Mouse (Mus musculus) hindbrain, embryonic 15.5 days (tissue): ENCODE measurements at regions not wholly inside any gene's neighbourhood (a gene's known extent, or its start where the extent isn't known, plus 50 kb on each side); places are given as distances from the start of the nearest gene placed in this dataset.
"Not testable (repeated sequence)": the region's sequence is repeated elsewhere in the genome, so short reads cannot be mapped to it uniquely, and the experiment has no call there.

ENCODE experiments used
- ATAC-seq: fragments of 200-750 bp; cut with Nextera tagmentation; 2 replicates; pipeline ENCODE4 v1.8.0; 2017; ENCODE audit warnings: low read depth, moderate number of reproducible peaks, moderate TSS enrichment; ENCODE audit not compliant: low FRiP score
- H3K27ac ChIP-seq: fragments of 300-500 bp; sonication (generic); replicated peaks from 2 replicates; pipeline ENCODE4 v1.5.1; 2015; ENCODE audit warnings: mild to moderate bottlenecking, inconsistent platforms
- H3K27me3 ChIP-seq: fragments of 300-500 bp; sonication (generic); 2 replicates; pipeline ENCODE4 v1.6.1; 2015; ENCODE audit warnings: control low read depth, inconsistent platforms
- H3K36me3 ChIP-seq: fragments of 300-500 bp; sonication (generic); 2 replicates; pipeline ENCODE4 v1.6.1; 2015; ENCODE audit warnings: control low read depth, inconsistent platforms
- H3K4me1 ChIP-seq: fragments of 300-500 bp; sonication (generic); replicated peaks from 2 replicates; pipeline ENCODE4 v1.6.1; 2015; ENCODE audit warnings: control low read depth, inconsistent platforms
- H3K4me2 ChIP-seq: fragments of 300-500 bp; sonication (generic); 2 replicates; pipeline ENCODE4 v1.6.1; 2015; ENCODE audit warnings: moderate library complexity, mild to moderate bottlenecking, inconsistent platforms
- H3K4me3 ChIP-seq: fragments of 300-500 bp; sonication (generic); 2 replicates; pipeline ENCODE4 v1.5.1; 2015; ENCODE audit warnings: mild to moderate bottlenecking, inconsistent platforms
- H3K9ac ChIP-seq: fragments of 300-500 bp; sonication (generic); 2 replicates; pipeline ENCODE4 v1.6.1; 2015; ENCODE audit warnings: inconsistent platforms
- H3K9me3 ChIP-seq: fragments of 300-500 bp; sonication (generic); 2 replicates; pipeline ENCODE4 v1.6.1; 2016; ENCODE audit warnings: control low read depth, inconsistent platforms
- WGBS: fragments of 180-500 bp; shearing (Covaris S2); methylation state at CpG from one replicate; pipeline ENCODE4 v1.1.7; 2015; 5-methylcytosine and 5-hydroxymethylcytosine counted together

- Histone ChIP-seq H3K4me3 (peak overlapping the region; percentile 9; the same call in 1 of the 2 replicates), H3K9ac (no peak overlapping the region), H3K27me3 (no peaks in the 10 kb centered on the region), H3K27ac (no peak overlapping the region), H3K4me2 (peak overlapping the region; percentile 40), H3K36me3 (no peaks in the 10 kb centered on the region), H3K9me3 (no peaks in the 10 kb centered on the region), H3K4me1 (peaks cover 13% of the 10 kb centered on the region)
- WGBS = 42% methylated on average over 22 of the region's 22 CpGs
- ATAC-seq = peak; percentile 61; the same call in 1 of the 2 replicates
These were observed 1029.8 kb downstream of the Defb40 start for GRCm38 (mm10) chr8:17948053-17948834.

- ATAC-seq = no peak
- H3K36me3 ChIP-seq = no peaks in the 10 kb centered on the region
- no peaks in the 10 kb centered on the region for H3K27me3 ChIP-seq
- H3K4me1 ChIP-seq = no peaks in the 10 kb centered on the region
- no peaks in the 10 kb centered on the region for H3K9me3 ChIP-seq
- no peak overlapping the region for H3K9ac ChIP-seq
- no peak overlapping the region for H3K4me2 ChIP-seq
- no peak overlapping the region for H3K27ac ChIP-seq
- no peak overlapping the region for H3K4me3 ChIP-seq
These were observed 1043.4 kb downstream of the Defb40 start for GRCm38 (mm10) chr8:17934696-17935095.

GRCm38 (mm10) chr8:17909316-17909715, 1068.7 kb downstream of the Defb40 start:
- no peak for ATAC-seq
- 91% methylated on average over 15 of the region's 15 CpGs for WGBS
- Histone ChIP-seq H3K27ac (no peak overlapping the region), H3K36me3 (no peaks in the 10 kb centered on the region), H3K4me1 (no peaks in the 10 kb centered on the region), H3K9me3 (no peaks in the 10 kb centered on the region), H3K27me3 (no peaks in the 10 kb centered on the region), H3K4me3 (no peak overlapping the region), H3K9ac (no peak overlapping the region), H3K4me2 (no peak overlapping the region)

- H3K4me2 ChIP-seq, H3K9me3 ChIP-seq, H3K27me3 ChIP-seq, H3K4me3 ChIP-seq, H3K4me1 ChIP-seq, ATAC-seq, H3K27ac ChIP-seq, H3K9ac ChIP-seq, H3K36me3 ChIP-seq: not testable (repeated sequence)
- 69% methylated on average over 5 of the region's 5 CpGs for WGBS
These were observed 1089.5 kb downstream of the Defb40 start for GRCm38 (mm10) chr8:17888598-17888997.

- H3K4me2 ChIP-seq = no peak overlapping the region
- no peaks in the 10 kb centered on the region for H3K27me3 ChIP-seq
- 92% methylated on average over 2 of the region's 2 CpGs for WGBS
- H3K9me3 ChIP-seq = no peaks in the 10 kb centered on the region
- H3K9ac ChIP-seq = no peak overlapping the region
- no peaks in the 10 kb centered on the region for H3K36me3 ChIP-seq
- H3K4me1 ChIP-seq = no peaks in the 10 kb centered on the region
- no peak for ATAC-seq
- H3K27ac ChIP-seq = no peak overlapping the region
- no peak overlapping the region for H3K4me3 ChIP-seq
These were observed 1114.7 kb downstream of the Defb40 start for GRCm38 (mm10) chr8:17863388-17863787.
